Mouse (Mus musculus): ENCODE results near the gene Kmt5b. TPM values are rescaled to one million over a fixed set of nuclear protein-coding genes. Genes with fewer than 3 reads are reported as not detected.

Gene Kmt5b
- polyA plus RNA-seq, 1 experiment from 2014 or later: 31.8 TPM

GRCm38 (mm10) chr19:3774159-3774558 lies 6.9 kb downstream of the Kmt5b start:
- Histone ChIP-seq H3K27ac (no peak overlapping the region), H3K36me3 (peaks cover 3% of the 10 kb centered on the region; the same call in 1 of the 2 replicates), H3K9me3 (no peaks in the 10 kb centered on the region), H3K4me1 (peaks cover 12% of the 10 kb centered on the region), H3K4me2 (no peak overlapping the region), H3K4me3 (no peak overlapping the region), H3K9ac (no peak overlapping the region), H3K27me3 (no peaks in the 10 kb centered on the region)
- no peak for ATAC-seq (ENCODE audit: borderline replicate concordance, extremely low read depth, low FRiP score, low TSS enrichment)
- 61% methylated on average over 2 of the region's 2 CpGs for WGBS

GRCm38 (mm10) chr19:3778713-3779112 lies 11.5 kb downstream of the Kmt5b start:
- 86% methylated on average over 8 of the region's 8 CpGs for WGBS
- H3K27me3 ChIP-seq: no peaks in the 10 kb centered on the region

GRCm38 (mm10) chr19:3790077-3790476 lies 22.9 kb downstream of the Kmt5b start:
- H3K9ac ChIP-seq: no peak overlapping the region
- ATAC-seq (ENCODE audit: borderline replicate concordance, extremely low read depth, low FRiP score, low TSS enrichment): no peak
- WGBS: 69% methylated on average over 1 of the region's 1 CpGs

More at GRCm38 (mm10) chr19:3778713-3779112, 11.5 kb downstream of the Kmt5b start:
- no peak for ATAC-seq (ENCODE audit: borderline replicate concordance, extremely low read depth, low FRiP score, low TSS enrichment)
- Histone ChIP-seq H3K9ac (no peak overlapping the region), H3K4me1 (no peaks in the 10 kb centered on the region), H3K9me3 (no peaks in the 10 kb centered on the region), H3K27ac (no peak overlapping the region), H3K4me3 (no peak overlapping the region), H3K36me3 (peaks cover 19% of the 10 kb centered on the region), H3K4me2 (no peak overlapping the region)

DNA sequence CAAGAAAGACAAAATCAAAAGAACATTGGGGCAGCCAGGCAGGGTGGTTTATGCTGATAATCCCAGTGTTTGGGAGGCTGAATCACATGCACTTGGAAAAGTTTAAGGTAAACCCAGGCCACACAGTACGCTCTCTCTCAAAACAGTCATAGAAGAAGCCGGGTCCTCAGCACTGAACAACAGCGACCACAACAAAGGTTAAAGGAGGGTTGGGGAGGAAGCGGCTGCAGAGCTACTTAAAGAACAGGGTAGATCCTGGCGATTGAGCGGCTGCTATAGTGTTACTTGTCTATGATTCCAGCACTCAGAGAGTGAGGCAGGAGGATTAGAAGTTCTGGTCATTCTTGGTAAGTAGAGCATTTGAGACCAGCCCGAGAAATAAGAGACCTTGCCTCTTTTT lies 38.3 kb downstream of the Kmt5b start:
- Histone ChIP-seq H3K4me3 (no peak overlapping the region), H3K9ac (no peak overlapping the region), H3K9me3 (no peaks in the 10 kb centered on the region), H3K36me3 (peaks cover 87% of the 10 kb centered on the region), H3K4me2 (no peak overlapping the region), H3K27me3 (no peaks in the 10 kb centered on the region), H3K27ac (no peak overlapping the region), H3K4me1 (no peaks in the 10 kb centered on the region; the same call in 1 of the 2 replicates)
- ATAC-seq (ENCODE audit: borderline replicate concordance, extremely low read depth, low FRiP score, low TSS enrichment): no peak
- WGBS: 83% methylated on average over 7 of the region's 7 CpGs

More at GRCm38 (mm10) chr19:3790077-3790476, 22.9 kb downstream of the Kmt5b start:
- Histone ChIP-seq H3K9me3 (no peaks in the 10 kb centered on the region), H3K4me2 (no peak overlapping the region), H3K4me3 (no peak overlapping the region), H3K27me3 (no peaks in the 10 kb centered on the region), H3K36me3 (peaks cover 72% of the 10 kb centered on the region), H3K4me1 (no peaks in the 10 kb centered on the region), H3K27ac (no peak overlapping the region)

DNA sequence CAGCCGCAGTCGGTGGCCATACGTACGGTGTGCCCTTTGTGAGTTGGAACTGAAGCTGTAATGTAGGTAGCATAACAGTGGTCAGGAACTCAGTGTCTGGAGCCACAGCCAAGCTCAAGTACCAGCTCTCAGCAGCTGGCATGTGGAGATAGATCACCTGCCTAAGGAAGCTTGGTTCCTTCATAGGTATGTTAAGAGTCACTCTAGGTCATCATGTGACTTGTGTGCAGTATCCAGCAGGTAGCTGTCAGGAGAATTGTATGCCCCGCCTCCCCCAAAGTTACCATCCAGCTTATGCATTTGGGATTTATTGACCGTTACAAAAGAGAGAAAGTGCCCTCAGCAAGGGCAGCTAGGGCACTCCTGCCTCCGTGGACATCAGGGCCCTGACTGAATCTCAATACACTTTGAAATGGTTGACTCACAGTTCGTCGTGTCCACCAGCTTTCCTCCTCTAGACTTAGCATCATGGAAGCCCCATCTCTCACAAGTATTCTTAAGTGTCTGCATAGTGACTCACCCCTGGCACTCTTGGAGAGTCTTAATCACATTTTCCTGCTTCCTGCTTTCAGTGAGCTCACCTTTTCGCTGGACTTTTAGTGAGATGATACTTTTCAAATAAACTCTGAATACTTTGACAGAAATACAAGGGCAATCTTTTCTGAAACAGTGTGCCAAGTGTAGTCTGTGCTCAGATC lies 43.5 kb downstream of the Kmt5b start:
- 79% methylated on average over 10 of the region's 10 CpGs for WGBS
- no peak overlapping the region for H3K4me2 ChIP-seq
- H3K4me3 ChIP-seq: no peak overlapping the region
- no peak overlapping the region for H3K9ac ChIP-seq
- peaks cover 66% of the 10 kb centered on the region for H3K36me3 ChIP-seq
- peaks cover 6% of the 10 kb centered on the region; the same call in 1 of the 2 replicates for H3K4me1 ChIP-seq
- H3K9me3 ChIP-seq: no peaks in the 10 kb centered on the region
- no peaks in the 10 kb centered on the region for H3K27me3 ChIP-seq
- H3K27ac ChIP-seq: peak overlapping the region; percentile 41
- 0 out of 2 replicates have a peak, but pooled peaks have one; percentile 57 for ATAC-seq (ENCODE audit: borderline replicate concordance, extremely low read depth, low FRiP score, low TSS enrichment)

- H3K9ac ChIP-seq: no peak overlapping the region
- H3K4me1 ChIP-seq: peaks cover 6% of the 10 kb centered on the region; the same call in 1 of the 2 replicates
- no peak overlapping the region for H3K4me2 ChIP-seq
- H3K36me3 ChIP-seq: peaks cover 41% of the 10 kb centered on the region
- no peaks in the 10 kb centered on the region for H3K9me3 ChIP-seq
- ATAC-seq (ENCODE audit: borderline replicate concordance, extremely low read depth, low FRiP score, low TSS enrichment): no peak
- H3K27me3 ChIP-seq: no peaks in the 10 kb centered on the region
- 85% methylated on average over 10 of the region's 10 CpGs for WGBS
- H3K4me3 ChIP-seq: no peak overlapping the region
- H3K27ac ChIP-seq: no peak overlapping the region
These were observed 47.2 kb downstream of the Kmt5b start for GRCm38 (mm10) chr19:3814461-3814860.

DNA sequence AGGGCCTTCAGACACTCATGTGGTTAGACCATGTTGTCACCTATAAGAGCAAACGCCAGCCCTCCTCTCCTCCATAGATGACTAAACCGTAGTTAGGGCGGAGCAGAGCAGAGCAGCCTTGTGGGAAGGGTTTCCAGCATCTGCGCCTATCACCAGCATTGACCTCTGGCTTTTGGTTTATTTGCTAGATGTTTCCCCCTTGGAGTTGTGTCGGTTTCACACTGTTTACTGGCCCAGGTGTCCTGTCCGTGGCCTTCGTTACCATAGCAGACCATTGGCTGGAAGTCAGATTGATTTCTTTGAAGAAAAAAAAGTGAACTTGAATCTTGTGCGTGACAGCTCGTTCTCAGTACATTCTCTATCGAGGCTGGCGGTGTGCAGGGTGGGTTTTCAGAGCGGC lies 48.6 kb downstream of the Kmt5b start:
- WGBS: 78% methylated on average over 12 of the region's 12 CpGs
- Histone ChIP-seq H3K4me1 (peaks cover 6% of the 10 kb centered on the region; the same call in 1 of the 2 replicates), H3K9me3 (no peaks in the 10 kb centered on the region), H3K4me2 (no peak overlapping the region), H3K36me3 (peaks cover 31% of the 10 kb centered on the region), H3K9ac (no peak overlapping the region), H3K27me3 (no peaks in the 10 kb centered on the region), H3K4me3 (no peak overlapping the region), H3K27ac (no peak overlapping the region)
- no peak for ATAC-seq (ENCODE audit: borderline replicate concordance, extremely low read depth, low FRiP score, low TSS enrichment)

- ATAC-seq (ENCODE audit: borderline replicate concordance, extremely low read depth, low FRiP score, low TSS enrichment): no peak
- Histone ChIP-seq H3K4me2 (no peak overlapping the region), H3K4me1 (no peaks in the 10 kb centered on the region), H3K27me3 (no peaks in the 10 kb centered on the region), H3K27ac (no peak overlapping the region), H3K36me3 (peaks cover 27% of the 10 kb centered on the region), H3K4me3 (no peak overlapping the region), H3K9ac (no peak overlapping the region), H3K9me3 (no peaks in the 10 kb centered on the region)
- WGBS: 52% methylated on average over 2 of the region's 2 CpGs
These were observed 51.9 kb downstream of the Kmt5b start for GRCm38 (mm10) chr19:3819080-3819479.

DNA sequence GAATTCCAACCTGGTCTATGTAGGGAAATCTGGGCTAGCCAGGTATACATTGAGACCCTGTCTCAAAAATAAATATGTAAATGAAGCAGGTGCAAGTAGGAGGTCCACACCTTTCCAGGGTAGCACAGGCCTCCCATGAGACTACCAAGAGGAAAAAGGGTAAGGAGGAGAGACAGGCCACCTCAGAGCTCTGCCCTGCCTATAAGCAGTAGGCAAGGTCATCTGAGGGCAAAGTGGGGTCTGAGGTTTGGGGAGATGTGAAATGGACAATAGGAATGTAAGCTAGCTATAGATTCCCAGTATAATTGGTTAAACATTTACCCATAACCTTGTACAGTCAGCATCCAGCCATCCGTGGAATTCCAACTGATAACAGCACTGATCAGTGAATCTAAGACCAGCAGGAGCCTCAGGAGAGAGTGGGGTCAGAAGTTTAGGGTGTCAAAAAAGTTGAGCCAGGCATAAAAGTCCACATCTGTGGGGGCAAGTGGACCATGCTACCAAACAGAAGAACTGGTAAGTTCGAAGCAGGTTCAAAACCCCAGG lies 52.8 kb downstream of the Kmt5b start:
- 51% methylated on average over 2 of the region's 2 CpGs for whole genome bisulfite sequencing
- Histone ChIP-seq H3K36me3 (peaks cover 19% of the 10 kb centered on the region), H3K4me3 (no peak overlapping the region), H3K27ac (no peak overlapping the region), H3K4me2 (no peak overlapping the region), H3K9me3 (no peaks in the 10 kb centered on the region), H3K9ac (no peak overlapping the region), H3K4me1 (no peaks in the 10 kb centered on the region), H3K27me3 (no peaks in the 10 kb centered on the region)
- no peak; the same call in 1 of the 2 replicates for ATAC-seq (ENCODE audit: borderline replicate concordance, extremely low read depth, low FRiP score, low TSS enrichment)

DNA sequence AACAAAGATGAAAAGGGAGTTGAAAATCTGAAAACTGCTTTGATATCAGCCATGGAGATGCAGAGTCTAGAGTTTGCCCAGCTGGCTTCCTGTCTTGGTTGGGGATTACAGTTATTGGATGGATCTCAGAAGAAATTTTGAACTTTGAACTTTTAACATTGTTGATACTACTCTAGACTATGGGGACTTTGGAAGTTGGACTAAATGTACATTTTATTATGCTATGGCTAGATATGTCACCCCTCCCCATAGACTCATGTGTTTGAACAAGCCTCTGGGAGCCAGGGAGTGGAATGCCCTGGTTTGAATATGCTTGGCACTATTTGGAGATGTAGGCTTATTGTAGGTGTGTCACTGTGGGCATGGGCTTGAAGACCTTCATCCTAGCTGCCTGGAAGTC lies 57.8 kb downstream of the Kmt5b start:
- no peak overlapping the region for H3K4me3 ChIP-seq
- H3K4me1 ChIP-seq: no peaks in the 10 kb centered on the region
- no peaks in the 10 kb centered on the region for H3K27me3 ChIP-seq
- H3K27ac ChIP-seq: no peak overlapping the region
- no peaks in the 10 kb centered on the region for H3K9me3 ChIP-seq
- H3K4me2 ChIP-seq: no peak overlapping the region
- no peak for ATAC-seq (ENCODE audit: borderline replicate concordance, extremely low read depth, low FRiP score, low TSS enrichment)
- H3K9ac ChIP-seq: no peak overlapping the region
- no peaks in the 10 kb centered on the region for H3K36me3 ChIP-seq

DNA sequence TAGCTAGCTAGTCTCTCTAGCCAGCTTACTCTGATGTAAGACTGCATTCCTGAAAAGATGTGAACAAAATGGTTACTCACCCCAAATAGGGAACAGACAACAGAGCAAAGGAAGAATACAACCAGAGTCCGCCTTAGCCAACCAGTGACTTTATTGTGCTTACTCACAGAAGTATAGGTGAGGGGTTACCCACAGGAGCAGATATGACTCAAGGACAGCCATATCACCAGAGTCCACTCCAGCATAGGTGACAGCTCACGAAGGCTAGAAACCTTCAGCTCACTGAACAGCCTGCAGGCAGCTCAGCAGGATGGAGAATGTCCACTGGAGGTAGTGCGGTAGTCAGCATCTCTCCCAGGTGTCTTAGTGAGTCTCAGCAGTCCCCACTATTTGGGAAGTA lies 62.6 kb downstream of the Kmt5b start:
- peaks cover 14% of the 10 kb centered on the region for H3K4me1 ChIP-seq
- no peaks in the 10 kb centered on the region for H3K36me3 ChIP-seq
- no peak overlapping the region for H3K4me3 ChIP-seq
- H3K9me3 ChIP-seq: no peaks in the 10 kb centered on the region
- ATAC-seq (ENCODE audit: borderline replicate concordance, extremely low read depth, low FRiP score, low TSS enrichment): no peak
- no peak overlapping the region for H3K4me2 ChIP-seq
- H3K9ac ChIP-seq: no peak overlapping the region
- no peaks in the 10 kb centered on the region for H3K27me3 ChIP-seq
- H3K27ac ChIP-seq: no peak overlapping the region
- 84% methylated on average over 3 of the region's 3 CpGs for WGBS

- 65% methylated on average over 8 of the region's 8 CpGs for WGBS
These were observed 64.5 kb downstream of the Kmt5b start for GRCm38 (mm10) chr19:3831716-3832115.

More at GRCm38 (mm10) chr19:3831716-3832115, 64.5 kb downstream of the Kmt5b start:
- H3K27ac ChIP-seq: no peak overlapping the region
- no peaks in the 10 kb centered on the region for H3K36me3 ChIP-seq
- H3K4me1 ChIP-seq: peaks cover 14% of the 10 kb centered on the region
- H3K4me3 ChIP-seq: no peak overlapping the region
- H3K9ac ChIP-seq: no peak overlapping the region
- no peaks in the 10 kb centered on the region for H3K9me3 ChIP-seq
- H3K4me2 ChIP-seq: no peak overlapping the region
- no peaks in the 10 kb centered on the region for H3K27me3 ChIP-seq
- ATAC-seq (ENCODE audit: borderline replicate concordance, extremely low read depth, low FRiP score, low TSS enrichment): no peak
